Mouse (Mus musculus) forelimb bud, embryonic 11.5 days (tissue): ENCODE measurements around the gene Tufm.

Source experiments
- DNase-seq: peaks from one replicate; pipeline ENCODE4 v3.0.0-alpha.2; 2012; ENCODE audit warnings: low read depth, low spot score

Gene Tufm

DNA sequence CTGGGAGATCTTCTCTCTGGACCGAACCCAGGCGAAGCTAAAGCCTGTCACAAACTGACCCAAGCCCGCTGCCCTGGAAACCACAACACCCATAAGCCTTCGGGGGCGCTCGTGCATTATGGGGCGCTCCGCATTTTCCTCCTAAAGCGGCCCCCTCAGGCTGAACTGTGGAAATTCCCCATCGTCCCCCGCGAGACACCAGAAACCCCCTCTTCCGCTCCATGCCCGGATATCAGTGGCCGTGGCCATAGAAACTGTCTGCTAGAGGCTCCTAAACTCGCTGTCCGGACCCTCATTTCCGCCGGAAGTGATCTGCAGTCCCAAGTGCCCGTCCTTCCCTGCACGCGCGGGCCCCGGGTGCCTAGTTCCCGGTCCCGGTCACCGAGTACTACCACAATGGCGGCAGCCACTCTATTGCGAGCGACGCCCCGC, at the start of gene Tufm:
TSS of gene Tufm (plus strand) at position 310 of the 432 bp plus-strand sequence.
- peak; percentile 96 for DNase-seq

DNA sequence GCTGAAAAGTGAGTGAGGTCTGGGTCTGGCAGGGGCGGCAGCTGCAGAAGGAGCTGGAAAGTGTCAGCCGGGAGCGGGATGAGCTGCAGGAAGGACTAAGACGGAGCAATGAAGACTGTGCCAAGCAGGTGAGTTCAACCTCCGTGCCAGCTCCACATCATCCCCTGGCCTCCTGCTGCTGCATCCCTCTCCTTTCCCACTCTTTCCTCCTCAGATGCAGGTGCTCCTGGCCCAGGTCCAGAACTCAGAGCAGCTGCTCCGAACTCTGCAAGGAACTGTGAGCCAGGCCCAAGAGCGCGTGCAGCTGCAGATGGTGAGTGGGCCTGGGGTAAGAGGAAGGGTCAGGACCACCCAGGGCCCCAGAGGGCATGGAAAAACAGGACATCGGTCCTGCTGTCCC, 47.0 kb upstream of the Tufm start:
- no peak for DNase-seq

DNA sequence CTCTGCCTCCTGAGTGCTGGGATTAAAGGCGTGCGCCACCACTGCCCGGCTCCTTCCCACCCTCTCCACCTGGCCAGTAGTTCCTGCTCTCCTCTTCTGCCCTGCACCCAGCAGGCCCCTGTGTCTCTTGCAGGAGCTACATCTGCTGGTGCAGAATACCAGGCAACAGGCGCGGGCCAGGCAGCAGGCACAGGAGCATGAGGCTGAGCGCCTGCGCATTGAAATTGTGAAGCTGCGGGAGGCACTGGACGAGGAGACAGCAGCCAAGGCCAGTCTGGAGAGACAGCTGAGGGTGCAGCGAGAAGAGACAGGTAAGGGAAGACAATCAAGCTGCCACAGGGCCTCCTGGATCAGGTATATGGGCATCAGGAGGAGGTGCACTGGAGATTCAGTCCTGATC, 43.2 kb upstream of the Tufm start:
- no peak for DNase-seq

DNA sequence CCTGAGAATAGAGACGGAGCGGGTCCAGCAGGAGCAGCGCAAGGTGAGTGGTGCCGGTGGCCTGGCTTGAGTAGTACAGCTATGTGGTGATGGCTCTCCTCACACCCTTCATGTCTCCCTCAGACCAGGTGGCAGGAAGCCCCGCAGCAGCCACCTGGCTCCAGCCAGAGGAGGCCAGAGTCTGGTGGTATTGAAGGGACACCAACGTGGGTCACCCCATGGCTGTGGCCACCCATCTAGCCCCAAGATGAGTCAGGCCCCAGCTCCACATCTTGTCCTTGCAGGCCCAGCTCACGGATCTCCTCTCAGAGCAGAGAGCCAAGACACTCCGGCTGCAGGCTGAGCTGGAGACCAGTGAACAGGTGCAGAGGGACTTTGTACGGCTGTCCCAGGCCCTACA, 42.6 kb upstream of the Tufm start:
- DNase-seq: no peak

DNA sequence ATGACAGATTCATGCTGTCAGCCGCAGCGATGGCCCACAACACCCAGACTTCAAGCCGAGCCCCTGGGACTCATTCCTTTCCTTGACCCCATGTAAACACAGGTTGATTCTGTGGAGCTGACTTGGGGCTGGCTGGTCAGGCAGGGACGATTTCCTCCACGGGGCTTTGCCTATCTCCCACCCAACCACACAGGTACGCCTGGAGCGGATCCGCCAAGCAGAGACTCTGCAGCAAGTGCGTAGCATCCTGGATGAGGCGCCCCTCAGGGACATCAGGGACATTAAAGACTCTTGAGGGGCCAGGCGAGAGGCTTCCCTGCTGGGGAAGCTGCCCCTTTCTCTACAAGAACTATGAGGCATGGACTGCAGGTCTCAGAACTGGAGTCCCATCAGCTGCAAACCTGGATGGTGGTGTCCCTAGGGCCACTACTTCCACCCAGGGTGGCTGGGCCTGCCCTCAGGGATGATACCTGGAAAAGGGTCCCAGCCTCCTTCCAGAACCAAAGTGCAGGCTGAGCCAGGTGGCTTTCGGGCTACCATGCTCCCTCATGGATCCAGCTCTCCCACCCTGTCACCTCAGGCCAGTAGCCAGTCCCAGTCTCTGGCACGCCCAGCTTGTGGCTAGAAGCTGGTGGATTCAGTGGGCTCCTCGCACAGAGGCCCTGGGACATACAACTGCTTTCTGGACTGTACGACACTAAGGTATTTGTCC, 41.9 kb upstream of the Tufm start:
- DNase-seq: no peak

DNA sequence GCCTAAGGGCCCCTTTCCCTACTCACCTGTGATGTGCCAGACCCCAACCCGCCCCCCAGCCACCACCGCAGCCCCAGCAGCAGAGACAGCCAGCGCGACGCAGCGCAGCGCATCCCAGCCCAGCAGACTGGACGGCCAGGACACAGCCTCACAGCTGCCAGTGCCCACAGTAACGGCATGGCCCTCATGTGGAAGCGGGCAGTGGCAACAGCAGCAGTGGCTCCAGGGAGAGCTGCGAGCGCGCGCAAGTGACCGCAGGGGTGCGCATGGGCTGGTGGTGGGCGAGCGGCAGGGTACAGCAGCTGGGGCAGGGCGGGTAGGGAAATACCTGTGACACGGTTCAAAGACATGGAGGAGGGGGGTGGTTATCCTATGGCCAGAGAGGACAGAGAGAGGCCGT, 40.9 kb upstream of the Tufm start:
- DNase-seq: no peak

DNA sequence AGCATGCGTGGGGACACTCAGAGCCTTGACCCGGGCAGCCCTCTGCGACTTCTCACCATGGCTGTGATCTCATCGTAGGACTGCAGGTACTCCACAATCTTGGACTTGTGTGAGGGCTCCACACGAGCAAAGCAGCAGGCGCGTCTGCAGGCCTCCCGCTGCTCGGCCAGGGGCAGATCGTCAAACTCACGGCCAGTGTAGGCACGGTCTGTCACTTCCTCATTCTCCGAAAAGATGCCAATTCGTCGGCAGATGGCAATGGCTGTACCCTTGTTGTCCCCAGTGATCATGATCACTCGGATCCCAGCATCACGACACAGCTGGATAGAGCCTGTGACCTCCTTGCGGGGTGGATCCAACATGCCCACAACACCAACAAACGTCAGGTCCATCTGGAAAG, 38.7 kb upstream of the Tufm start:
- no peak for DNase-seq

DNA sequence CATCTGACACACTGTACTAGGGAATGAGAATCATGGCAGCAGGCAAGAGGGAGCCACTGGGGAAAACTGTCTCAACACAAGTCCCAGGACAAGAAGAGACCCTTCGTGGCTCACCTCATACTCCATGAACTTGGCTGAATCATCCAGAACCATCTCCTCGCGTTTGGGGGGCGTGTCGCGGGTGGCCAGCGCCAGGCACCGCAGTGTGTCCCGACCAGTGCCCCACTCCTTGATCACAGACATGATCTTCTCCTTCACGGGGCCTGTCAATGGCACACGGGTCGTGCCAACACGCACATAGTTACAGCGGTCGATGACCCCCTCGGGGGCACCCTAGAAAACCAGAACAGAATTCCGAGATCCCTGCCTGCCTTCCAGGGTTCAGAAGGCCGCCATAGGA, 37.2 kb upstream of the Tufm start:
- DNase-seq: no peak

DNA sequence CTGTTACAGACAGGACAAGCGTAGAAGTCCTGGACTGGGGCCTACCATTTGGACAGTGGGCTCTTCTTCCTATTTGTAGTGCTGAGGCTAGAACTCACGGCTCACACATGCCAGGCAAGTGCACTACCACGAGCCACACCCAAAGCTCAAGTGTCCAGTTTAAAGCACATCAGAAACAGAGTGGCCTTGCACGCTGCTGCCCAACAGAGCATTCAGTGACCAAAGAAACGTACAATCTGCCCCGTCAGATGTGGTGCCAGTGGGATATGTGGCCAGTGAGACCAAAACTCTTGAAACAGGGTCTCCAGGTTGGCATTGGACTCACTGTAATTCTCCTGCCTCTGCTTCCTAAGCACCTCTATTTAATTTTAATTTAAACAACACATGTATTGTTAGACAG, 36.5 kb upstream of the Tufm start:
- DNase-seq: no peak

DNA sequence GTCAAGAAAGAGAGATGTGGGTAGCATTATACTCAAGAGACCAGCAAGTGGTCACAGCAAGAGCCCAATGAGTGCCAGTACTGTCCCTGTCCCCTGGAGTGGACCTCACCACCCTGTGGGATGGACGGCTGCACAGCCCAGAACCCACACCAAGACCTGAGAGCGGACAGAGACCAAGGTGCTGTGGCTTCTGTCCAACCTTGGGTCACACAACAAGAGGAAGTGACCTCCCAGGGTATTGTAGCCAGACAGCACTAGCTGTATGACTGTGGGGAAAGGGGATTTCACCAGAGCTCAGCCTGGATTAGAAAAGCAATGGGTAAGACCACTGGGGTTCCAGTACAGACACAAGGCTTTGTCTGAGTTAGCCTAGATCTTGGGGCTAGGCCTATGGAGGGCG, 34.9 kb upstream of the Tufm start:
- DNase-seq: no peak

DNA sequence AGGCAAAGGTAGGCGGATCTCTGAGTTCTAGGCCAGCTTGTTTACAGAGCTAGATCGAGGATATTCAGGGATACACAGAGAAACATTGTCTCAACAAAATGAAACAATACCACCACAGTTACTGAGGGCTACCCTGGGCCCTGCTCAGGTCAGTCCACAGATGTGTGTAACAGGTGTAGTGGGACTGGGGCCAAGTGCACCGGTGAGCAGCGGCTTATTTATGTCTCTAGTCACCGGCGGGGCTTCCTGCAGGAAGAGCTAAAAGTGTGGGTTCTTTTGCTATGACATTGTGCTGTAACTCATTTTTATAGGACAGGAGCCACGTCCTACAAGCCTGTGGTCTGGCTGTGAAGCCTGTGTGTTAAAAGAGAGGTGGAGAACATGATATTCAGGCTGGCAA, 33.3 kb upstream of the Tufm start:
- no peak for DNase-seq

DNA sequence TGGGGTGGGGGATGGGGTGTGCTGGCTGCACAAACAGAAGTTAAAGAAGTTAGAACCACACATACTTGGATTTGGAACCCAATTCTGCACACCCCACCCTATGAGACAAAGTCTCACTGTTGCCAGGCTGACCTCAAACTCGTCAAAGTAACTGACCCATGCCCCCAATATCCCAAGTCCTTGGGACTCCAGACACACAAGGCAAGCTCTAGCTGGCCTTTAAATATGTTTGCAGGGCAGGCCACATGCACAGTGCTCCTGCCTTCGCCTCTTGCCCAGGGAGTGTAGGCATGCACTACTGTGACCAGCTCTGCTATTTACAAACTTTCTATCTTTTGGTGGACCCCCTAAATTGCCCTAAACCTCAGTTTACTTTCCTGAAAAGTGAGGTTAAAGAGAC, 31.9 kb upstream of the Tufm start:
- DNase-seq: no peak

DNA sequence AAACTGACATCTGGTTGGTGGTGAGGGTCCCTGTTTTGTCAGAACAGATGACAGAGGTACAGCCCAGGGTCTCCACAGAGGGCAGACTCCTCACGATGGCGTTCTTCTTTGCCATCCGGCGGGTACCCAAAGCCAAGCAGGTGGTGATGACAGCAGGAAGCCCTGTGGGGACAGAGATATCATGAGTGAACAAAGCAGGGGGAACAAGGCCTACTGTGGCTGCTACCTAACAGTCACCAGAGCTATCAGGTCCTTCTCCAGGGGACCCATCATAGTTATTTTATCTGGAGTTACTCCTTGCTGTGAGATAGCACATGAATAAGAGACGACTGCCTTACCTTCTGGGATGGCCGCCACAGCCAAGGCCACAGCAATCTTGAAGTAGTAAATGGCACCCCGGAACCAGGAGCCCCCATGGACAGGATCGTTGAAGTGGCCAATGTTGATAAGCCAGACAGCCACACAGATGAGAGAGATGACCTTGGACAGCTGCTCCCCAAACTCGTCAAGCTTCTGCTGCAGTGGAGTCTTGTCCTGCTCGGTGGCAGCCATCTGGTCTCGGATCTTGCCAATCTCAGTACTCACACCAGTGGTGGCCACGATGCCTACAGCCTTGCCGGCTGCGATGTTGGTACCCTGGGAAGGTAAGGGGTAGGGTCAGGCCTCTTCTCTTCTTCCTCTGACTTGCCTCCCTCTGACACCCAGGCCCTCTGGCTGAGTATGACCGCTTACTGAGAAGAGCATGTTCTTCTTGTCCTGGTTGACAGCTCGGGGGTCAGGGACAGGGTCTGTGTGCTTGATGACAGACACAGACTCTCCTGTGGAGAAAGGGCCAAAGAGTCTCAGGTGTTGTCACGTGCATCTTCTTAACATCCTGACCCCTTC, 30.5 kb upstream of the Tufm start:
- no peak for DNase-seq

DNA sequence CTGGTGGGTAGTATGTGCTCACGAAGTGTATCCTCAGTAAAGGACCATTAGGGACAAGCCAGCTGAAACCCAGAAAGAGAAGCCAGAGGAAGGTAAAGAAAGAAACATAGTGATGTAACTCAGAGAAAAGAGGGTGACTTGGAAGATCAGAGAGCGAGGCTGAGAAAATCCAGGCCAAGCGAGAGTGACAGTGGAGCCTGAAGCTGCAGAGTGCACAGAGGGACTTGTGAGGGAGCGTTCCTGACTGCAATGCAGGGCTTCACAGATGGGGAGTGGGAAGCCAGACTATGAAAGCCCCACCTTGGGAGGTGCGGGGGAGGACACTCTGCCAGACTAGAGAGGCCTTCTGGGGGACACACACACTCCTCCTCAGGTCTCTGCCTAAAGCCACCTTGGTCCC, 28.9 kb upstream of the Tufm start:
- no peak for DNase-seq

DNA sequence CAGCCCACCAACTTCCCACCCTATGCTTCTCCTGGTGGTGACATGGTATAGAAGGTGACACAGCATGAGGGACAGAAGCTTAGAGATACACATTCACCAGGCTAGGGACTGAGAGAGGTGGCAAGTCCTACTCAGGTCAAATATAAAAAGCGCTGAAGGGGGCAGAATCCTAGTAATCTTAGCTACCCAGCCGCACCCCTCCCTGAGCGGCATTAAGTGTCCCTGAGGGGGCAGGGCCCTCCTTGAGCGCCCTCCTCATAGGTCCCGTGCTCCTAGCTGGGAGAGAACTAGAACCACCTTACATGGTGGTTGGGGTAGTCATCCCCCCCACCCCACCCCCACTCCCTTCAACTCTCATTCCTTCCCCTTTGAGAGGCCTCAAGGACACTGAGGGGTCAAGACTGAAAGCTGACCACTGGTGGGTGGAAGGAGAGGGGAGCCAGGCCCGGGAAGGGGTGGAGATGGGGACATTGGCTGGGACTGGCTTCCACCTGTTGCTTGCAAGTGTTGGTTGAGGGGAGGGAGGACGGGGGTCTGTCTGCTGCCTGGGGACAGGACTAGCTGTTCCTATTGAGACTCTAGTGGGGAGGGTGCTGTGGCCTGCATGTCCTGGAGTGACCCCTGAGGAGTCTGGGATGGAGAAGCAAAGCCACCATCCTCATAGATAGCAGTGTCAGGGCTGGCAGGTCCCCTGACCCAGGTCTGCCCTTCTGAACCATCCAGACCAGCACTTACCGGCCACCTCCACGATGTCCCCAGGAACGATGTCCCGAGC, 28.1 kb upstream of the Tufm start:
- DNase-seq: no peak

DNA sequence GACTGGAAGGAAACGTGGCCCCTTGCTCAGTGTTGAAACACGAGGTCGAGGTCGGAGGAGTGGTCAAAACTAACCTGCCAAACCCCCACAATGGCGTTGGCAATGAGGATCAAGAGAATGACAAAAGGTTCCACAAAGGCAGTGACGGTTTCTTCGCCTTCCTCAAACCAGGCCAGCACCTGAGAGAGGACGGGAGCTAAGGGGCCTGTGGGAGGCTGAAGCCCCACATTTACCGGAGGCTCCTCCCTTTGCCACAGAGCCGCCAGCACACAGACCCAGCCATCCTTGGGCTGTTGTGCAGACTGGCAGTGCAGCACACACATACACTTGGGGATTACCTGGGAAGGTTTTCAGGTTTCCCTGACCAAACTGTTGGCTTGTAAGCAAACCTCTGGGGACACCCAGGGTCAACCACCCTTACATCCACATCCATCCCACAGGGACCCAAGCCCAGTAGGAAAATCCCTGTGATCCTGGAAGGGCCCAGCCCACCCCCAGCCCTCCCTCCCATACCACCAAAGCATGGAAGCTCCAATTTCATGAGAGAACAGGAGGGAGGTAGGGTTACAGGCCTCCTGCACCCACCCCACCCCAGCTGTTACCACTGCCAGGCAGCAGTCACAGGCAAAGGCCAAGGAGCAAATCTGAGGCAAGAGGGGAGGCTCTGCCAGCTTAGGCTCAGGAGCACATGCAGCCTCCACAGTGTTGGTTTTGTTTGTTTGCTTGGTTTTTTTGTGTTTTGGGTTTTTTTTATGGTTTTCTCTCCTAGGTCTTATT, 26.4 kb upstream of the Tufm start:
- DNase-seq: peak; percentile 37

DNA sequence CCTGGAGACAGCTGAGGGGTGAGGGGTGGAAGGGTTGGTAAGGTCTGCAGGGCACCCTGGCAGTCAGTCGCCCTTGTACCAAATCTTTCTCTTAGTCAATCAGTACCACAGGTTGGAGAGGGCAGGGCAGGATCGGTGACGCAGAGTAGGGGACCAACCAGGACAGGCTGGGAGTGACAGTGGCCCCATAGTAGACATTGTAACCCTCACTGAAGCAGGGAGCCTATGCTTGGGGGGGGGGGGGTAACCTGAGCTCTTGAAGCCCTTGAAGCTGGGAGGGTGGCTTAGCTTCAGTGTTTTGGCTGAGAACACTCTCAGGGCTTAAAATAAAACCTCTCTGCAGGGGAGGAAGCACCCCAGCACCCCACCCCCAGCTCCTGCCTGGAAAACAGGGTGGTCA, 25.5 kb upstream of the Tufm start:
- DNase-seq: no peak

DNA sequence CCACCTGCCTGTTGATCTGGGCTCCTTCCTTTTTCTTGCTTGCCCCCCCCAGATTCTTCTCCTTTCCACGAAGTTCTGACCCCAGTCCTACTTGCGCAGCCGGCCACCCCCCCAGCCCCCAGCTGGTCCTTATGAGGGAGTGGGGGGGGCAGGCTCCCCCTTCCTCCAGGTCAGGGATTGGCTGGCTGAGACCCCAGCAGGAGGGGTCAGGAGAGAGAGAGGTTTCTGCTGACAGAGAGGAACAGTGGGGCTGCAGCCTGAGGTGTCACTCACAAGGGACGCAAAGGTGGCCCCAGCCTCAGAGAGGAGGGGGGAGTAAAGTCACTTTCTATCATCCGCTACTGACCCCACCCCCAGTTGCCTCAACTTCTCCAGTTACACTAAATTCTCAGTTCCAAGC, 24.2 kb upstream of the Tufm start, which contains the start of gene Atp2a1:
TSS of gene Atp2a1 (minus strand) at position 105 of the 400 bp plus-strand sequence.
- no peak for DNase-seq

DNA sequence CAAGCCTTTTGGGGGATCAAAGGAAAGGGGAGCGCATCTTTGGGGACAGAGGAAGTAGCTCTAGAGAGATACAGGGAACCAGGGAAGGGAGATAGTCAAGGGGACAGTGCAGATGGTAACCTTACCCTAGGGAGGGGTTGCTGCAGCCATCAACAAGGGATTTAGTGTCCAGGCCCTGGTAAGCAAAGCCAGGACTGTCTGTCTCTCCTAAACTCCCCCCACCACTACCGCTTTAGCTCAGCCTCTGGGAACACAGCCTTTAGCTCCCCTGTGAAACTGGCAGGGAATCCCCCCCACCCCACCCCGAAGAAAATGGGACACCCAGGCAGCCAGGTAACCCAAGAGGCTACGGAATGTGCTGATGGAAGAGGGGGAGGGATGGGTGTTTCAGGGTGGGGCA, 23.6 kb upstream of the Tufm start:
- no peak for DNase-seq

DNA sequence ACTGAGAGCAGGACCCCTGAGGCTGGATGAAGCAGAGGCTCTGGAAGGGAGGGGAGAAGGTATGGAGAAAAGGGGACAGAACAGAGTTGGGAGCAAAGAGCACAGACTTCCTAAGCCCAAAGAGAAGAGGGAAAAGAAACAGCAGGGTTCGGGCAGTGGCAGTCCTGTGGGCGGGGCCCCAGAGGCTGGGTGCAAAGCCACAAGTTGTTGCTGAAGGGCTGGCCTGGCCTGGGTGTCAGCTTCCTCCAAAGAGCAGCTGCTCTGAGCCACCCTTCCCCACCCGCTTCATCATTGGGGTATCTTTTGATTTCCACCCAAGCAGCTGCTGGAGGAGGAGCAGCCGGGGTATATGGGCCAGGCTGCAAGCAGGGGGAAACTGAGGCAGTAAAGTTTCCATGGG, 23.0 kb upstream of the Tufm start:
- no peak for DNase-seq

DNA sequence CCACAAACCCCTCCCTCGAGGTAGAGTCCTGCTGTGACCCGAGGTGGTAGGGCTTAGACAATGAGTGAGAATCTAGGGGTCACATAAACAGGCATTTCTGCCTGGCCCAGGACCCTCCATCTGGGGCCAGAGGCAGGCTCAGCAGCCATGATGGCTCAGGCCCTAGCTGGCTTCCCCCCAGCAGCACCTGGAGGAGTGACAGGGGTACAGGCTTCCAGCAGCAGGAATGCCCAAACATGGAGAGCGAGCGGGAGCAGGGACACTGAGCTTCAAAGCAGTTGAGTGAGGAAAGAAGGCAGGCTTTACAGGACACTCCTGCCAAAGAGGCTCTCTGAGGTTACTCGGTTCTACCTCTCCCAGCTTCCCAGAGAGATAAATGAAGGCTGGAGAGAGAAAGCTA, 22.3 kb upstream of the Tufm start:
- no peak for DNase-seq
